Mouse (Mus musculus) G1E (cell line): ENCODE results near the gene Slc2a4.

ENCODE experiments used
- CTCF ChIP-seq: IDR thresholded peaks from 2 replicates; pipeline ENCODE4 v1.5.1; 2012; ENCODE audit warnings: low read depth, low read length, inconsistent platforms, mixed read lengths
- GATA1 ChIP-seq: IDR thresholded peaks from 2 replicates; pipeline ENCODE4 v1.6.1; 2012; ENCODE audit warnings: borderline replicate concordance, low read length, inconsistent platforms, mixed read lengths
- GATA2 ChIP-seq: IDR thresholded peaks from 2 replicates; pipeline ENCODE4 v1.6.1; 2012; ENCODE audit warnings: low read depth, low read length, inconsistent platforms, borderline replicate concordance
- POLR2AphosphoS5 ChIP-seq: IDR thresholded peaks from 2 replicates; pipeline ENCODE4 v1.6.1; 2012; ENCODE audit warnings: low read depth, low read length, inconsistent platforms; ENCODE audit not compliant: insufficient replicate concordance
- TAL1 ChIP-seq: conservative IDR thresholded peaks from 2 replicates; pipeline ENCODE4 v1.6.1; 2012; ENCODE audit warnings: low read depth, low read length, inconsistent platforms, mixed read lengths

DNA sequence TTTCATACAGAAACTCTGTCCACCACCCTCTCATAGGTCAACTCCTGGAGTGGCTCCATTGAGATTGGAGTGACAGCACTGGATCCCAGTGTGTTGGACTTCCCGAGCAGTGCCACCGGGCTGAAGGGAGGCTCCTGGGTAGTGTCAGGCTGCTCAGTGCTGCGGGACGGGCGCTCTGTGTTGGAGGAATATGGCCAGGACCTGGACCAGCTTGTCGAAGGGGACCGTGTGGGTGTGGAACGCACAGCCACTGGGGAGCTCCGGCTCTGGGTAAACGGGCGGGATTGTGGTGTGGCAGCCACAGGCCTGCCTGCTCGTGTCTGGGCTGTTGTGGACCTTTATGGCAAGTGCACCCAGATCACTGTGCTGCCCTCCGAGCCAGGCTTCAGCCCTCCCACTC, 45.0 kb downstream of the Slc2a4 start:
- TF ChIP-seq TAL1 (no peak), CTCF (no peak), POLR2AphosphoS5 (no peak), GATA1 (no peak), GATA2 (no peak)
